Mouse (Mus musculus): Measurements from ENCODE around the gene Eif3d.

DNA sequence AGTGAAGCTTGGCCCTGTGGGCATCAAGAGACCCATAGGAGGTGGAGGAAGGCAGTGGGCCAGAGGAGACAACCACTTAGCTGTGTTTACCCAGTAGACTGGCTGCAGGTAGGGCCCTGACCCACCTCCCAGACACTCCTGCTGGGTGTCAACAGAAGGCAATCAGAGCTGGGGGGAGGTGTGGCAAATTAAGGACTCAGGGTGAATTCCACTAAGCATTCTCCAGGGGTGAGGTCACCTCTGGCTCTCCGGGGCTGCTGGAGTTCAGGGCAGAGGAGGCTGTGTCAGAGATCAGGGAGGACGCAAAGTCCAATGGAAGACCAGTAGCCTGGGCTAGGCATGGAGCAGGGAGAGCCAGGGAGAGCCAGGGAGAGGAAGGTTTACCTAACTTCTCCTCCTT lies 59.5 kb downstream of the Eif3d start:
- no peak for TF ChIP-seq GATA1 (IDR thresholded peaks at IDR 0.05; ENCODE audit: borderline replicate concordance, low read length)
- TF ChIP-seq FLI1 (IDR thresholded peaks at IDR 0.05; ENCODE audit: low read length): no peak

All from megakaryocyte, embryonic 14.5 days (primary cell).